Mouse (Mus musculus) R1 (cell line): ENCODE results near the gene Intu.

Experiments
- DNase-seq: peaks from one replicate; pipeline ENCODE4 v3.0.0-alpha.2; 2018; ENCODE audit warnings: low read depth, low spot score

The Intu gene

DNA sequence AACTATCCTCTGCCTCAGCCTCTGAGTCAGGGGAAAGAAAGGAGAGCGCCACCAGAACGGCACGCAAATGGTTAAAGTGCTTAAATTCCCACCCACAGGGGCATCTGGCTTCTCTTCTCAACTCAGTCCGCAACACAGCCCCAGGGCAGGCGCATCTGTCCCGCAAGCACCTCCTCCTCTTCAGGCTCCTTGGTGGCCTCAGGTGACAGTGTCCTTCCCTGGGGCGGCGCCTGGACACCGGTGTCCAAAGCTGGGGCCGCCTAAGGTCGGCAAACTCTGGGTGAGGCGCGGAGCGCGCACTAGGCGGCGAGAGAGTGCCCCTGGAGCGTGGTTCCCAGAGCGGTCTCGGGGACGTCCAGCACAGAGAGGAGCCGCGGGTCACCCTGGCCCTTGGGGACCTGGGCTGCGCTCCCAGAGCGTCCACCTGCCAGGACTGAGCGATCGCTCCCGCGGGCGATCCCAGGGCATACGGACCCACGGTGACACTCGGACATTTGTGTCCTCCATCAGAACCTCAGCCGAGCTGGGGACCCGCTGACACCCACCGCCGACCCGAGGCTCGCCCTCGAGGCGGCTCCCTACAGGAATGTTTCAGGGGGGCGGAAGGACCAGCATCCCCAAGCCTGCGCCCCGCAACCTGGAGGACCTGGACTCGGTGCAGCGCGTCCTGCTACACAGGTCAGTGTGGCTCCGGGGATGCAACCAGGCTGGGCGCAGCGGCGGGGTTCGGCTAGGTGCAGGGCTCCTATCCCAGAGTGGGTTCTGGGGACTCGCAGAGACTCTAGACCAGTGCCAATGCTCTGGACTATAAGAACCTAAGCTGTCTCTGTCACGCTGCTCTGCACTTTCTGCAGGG is at the start of gene Intu:
Gene Intu (plus strand): TSS at position 1 of the 856 bp plus-strand sequence.
- DNase-seq = peak; percentile 37

DNA sequence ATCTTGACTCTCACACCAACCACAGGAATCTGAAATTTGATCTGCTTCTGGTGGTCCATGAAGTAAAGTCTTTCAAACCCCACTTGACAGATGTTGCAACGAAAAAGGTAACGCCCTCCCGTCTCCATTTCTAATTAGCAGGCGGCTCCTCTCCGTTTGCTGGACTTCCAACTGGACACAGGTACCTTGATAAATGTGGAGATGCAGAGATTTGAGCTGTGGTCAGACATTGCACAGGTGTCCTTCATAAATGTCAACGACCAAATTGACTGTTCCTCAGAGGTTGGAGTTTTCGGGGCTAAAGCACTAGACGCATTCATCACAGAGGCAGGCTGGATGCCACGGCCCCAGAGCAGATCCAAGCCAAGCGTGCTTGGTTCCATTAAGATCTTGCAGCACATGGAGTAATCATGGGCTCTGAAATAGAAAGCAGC is 47.8 kb upstream of the Intu start:
- no peak for DNase-seq

DNA sequence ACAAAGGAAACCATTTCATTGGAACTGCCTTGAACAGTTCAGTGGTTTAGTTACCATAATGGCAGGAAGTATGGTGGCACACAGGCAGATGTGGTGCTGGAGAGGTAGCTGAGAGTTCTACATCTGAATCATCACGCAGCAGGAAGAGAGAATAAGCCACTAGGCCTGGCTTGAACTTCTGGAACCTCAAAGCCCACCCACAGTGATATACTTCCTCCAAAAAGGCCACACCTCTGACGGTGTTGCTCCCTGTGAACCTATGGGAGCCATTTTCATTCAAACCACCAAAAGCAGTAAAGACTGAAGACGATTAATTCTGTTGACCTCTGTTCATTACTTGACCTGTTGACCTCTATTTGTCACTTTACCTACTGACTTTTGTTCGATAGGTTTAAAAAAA is 43.7 kb upstream of the Intu start:
- DNase-seq = peak; percentile 91

DNA sequence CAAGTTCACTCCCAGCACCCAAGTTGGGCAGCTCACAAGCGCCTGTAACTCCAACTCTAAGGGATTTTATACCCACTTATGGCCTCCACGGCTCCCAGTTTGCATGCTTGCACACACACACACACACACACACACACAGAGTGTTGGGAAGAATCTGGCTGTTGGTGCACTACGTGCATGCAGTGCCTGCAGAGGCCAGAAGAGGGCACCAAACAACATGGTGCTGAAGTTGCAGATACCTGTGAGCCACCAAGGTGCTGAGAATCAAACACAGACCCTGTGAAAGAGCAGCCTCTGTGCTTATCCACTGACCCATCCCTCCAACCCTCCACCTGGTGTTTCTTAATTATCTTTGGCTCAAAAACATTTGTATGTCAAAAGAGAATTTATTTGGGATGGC is 39.3 kb upstream of the Intu start:
- DNase-seq = peak; percentile 63

DNA sequence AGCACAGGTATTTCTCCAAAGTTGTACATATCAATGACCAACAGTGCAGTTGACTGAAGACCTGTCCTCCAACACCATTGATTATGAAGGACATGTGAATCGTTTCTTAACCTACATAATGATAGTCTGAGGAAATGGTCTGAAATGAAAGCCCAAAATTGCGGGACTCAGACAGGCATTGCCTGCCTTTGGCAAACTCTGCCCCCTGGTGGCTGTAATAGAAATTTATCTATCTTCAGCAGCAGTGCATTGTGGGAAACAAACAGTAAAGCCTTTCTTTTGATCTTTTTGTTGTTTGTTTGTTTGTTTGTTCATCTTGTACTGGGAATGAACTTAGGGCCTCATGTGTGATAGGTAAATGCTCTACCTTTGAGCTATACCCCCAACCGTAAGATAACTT is 32.2 kb upstream of the Intu start:
- peak; percentile 62 for DNase-seq

DNA sequence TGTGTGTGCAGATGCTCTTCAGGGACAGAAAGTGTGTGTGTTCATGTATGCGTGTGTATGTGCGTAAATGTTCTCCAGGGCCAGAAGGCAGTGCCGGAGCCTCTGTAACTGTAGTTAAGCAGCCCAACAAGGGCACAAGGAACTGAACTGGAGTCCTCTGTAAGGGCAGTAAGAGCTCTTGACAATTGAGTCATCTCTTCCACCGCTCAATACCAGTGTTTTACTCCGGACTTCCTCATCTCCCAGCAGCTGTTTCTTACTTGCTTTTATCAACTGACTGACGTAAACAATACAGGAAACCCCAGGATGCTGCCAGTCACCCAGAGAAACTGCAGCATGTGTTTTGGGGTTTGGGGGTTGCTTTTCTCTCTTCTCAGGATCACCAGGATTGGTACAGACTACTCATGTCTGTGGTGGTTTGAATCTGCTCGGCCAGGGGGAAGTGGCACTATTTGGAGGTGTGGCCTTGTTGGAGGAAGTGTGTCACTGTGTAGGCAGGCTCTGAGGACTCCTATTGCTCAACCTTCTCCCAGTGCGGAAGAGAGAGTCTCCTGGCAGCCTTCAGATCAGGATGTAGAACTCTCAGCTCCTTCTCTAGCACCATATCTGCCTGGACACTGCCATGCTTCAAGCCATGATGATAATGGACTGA is 30.8 kb upstream of the Intu start:
- DNase-seq = no peak

DNA sequence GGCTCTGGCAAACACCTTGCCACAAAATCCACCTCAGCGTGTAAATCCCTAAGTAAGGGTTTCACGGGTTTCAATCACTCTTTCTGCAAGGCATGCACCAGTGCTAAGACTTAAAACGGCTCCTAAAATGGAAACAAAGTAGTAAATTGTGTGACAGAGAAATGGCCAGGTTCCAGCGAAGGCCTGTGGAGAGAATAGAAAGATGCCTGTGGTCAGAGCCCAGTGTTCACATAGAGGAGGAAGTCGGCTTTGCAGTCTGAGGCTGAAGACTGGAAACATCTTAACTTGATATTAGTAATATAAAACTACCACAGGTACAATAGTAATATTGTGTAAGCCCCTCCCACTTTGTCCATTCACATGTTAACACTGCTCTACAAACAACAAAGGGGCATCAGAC is 26.7 kb upstream of the Intu start:
- DNase-seq = no peak

DNA sequence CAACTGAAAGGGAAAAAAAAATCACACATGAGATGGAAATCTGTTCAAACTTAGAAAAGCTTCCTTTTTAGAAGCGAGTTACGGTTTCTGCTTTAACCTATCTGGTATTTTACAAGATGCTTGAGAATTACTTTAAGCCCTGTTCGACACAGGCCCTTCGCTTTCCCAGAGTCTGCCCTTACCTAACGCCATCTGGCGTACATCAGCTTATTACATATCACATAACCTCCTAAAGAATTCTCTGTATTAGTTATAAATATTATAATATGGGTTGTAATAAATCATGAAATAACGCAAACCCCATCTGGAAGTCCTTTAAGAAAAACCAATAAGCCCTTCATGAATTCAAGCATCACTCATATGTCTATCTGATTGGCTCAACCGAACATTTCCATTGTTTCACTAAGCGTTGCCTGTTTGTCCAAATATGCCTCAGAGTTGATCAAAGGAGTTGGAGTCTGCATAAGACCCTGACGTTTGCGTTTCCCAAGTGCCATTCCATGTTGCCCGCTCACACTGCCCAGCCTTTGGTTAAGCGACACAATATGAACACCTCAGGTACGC is 25.6 kb upstream of the Intu start:
- no peak for DNase-seq

DNA sequence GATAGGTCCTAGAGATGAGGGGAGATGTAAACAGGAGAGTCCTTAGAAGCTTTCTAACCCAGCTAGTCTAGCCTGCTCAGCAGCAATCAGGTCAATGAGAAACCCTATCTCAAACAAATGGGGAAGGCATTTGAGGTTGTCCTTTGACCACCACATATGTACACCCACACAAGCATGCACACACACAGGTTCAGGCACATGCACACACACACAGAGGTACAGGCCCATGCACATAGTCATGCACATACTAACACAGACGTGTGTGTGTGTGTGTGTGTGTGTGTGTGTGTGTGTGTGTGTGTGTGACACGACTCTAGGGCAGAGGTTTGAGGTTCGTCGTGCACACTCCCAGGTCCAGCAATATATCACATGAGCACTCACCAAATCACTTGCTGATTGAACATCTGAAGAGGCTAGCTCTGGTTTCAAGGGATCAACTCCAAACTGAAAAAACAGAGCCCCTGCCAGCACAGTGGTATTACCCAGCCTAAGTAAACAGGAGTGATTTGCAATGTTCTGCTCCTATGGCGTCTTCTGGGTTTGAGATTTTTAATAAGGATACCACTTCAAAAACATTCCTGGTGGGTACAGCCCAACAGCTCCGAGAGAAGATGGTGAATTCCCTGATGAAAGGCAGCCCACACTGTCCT is 22.0 kb upstream of the Intu start:
- no peak for DNase-seq

DNA sequence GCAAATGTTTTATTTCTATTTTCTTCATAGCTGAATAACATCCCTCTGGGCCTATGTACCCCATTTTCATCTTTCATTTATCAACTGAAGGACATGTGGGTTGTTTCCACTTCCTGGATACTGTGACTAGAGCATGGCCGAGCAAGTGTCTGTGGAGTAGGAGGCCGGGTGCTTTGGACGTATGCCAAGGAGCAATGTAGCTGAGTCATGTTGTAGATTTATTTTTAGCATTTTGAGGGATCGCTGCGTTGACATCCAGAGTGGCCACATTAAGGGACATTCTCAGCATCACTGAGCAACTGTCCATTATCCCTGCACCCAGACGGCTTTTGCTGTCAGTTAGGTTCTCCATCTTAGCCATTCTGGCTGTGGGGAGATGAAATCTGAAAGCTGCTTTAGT is 20.5 kb upstream of the Intu start:
- DNase-seq = no peak

DNA sequence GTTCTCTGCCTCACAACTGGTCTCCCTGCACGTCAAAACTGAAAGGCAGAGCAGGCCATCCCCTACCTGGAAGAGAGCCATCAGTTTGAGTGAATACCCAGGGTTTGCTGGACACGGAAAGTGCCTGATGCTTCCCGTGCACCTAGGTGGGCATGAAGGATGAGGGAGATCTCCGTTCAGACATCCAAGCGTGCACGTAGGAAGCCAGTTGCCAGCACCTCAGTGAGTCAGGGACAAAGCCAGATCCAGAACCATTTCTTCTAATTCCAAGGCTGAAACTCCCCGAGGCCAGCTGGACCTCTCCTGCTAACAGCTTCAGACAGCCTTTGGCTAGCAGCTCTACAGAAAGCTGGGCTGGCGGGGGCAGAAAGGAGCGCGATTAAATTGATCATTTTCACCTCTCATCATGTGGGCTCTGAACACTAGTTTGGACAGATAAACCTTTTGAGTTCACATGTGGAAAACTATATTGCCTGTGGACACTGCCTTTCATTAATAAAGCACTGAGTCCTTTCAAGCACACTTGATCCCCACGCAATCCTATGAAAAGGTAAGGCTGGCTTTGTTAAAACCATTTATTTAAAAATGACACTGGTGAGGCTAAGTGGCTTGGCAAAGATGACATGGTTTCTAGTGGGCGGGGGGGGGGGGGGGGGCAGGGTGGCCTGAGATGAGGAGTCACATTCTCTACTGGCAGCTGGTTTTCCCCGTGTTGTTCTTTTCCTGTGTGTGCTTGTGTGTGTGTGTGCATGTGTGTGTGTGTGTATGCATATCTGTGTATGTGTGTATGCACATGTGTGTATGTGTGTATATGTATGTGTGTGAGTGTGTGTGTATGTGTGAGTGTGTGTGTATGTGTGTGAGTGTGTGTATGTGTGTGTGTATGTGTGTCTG is 17.9 kb upstream of the Intu start:
- DNase-seq = no peak

DNA sequence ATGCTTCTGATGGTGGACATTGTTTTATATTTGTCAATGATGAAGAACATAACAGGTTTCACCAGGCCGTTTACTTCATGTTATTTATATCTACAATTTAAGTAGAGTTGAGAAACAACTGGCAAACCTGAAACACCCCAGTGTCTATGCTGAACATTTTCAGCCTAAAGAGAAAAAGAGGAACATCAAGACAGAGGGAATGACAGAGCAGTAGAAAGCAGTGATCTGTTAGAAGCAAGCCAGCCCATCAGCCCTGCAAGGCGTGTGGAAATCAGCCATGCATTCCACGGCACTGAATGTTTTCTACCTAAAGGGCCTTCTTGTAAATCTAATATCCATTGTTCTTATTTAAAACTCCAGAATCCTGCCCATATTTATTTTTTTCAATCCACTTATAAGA is 12.8 kb upstream of the Intu start:
- no peak for DNase-seq

DNA sequence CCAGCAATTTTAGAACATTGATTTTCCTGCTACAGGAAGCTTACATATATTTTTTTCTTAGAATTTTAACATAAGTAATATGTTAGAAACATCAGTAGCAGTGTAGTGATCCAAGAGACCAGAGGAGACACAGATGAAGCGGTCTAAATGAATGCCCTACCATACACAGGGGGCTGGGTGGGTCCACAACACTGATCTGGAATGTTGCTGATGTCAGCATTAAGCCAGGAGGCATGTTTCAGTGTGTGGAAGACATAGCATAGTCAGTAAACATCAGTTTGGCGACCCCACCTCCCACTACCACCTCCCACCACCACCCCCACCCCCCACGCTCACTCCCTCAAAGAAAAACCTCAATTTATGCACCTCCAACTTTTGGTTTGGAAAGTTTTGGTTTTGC is 11.5 kb upstream of the Intu start:
- no peak for DNase-seq

DNA sequence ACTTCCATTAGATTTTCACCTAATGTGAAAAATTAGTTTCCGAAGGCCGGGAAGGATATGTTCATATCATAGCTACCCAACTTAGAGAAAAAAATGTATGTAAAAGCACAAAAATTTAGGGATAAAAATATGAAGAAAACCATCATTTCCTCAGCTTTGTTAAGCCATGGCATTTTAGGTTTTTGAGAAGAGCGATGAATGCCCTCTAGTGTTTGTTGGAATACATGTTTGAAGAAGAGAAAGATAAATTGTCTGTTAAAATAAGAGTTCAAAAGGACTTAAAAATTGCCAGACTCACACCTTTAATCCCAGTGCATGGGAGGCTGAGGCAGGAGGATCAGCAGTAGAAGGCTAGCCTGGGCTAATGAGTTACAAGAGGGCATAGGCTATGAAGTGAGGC is 10.5 kb upstream of the Intu start:
- DNase-seq = no peak

DNA sequence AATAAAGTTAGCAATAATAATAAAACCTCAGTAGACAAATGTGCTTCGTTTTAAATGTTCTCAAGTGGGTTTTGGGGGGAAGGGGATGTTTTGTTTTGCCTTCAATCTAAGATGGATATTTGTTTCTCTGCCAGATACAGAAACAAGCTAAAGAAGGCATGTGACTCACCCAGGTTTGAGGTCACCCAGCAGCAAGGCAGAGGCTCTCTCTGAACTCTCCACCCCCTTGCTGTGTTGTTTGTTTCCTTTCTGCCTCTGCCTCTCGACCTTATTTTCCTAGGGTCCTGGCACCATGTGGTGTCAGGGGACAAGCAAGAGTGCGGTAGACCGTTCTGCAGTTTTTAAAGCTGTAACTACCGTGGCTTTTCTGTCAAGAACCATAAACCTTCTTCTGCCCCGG is 8.6 kb upstream of the Intu start:
- DNase-seq = no peak

DNA sequence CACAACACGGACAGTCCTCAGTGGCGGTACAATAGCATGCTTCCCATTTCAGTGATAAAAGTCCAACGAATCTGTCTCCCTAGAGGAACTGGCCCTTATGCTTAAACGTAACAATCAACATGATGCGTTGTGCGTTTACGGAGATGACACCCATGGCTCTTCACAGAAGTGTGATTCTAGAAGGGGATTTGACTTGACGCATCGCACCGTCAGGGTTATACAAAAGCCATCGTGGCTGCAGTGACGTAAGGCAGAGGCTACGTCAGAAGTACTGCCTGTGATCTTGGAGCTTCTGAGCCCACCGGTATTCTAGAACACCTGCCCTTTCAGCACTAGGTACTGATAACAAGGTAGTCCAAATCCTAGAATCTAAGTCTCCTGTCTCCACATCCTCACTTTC is 8.2 kb upstream of the Intu start:
- DNase-seq = no peak

DNA sequence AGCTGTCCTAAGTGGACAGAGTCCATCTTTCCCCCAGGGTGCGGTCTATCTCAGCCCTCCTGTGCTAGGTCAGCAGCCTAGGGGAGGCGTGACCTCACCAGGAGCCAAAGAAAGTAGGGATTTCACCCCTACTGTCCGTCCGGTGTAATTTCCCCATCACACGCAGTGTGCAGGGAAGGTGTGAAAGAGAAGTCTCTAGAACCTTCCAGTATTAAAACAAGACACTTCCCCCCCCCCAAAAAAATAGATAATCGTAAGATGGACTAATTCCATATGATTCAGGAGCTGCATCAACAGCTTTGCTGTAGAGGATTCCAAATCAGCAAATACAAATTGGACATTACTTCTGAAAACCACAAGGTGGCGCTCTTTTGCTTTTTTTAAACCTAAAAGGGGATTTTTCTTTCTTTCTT is 7.7 kb upstream of the Intu start:
- peak; percentile 28 for DNase-seq

DNA sequence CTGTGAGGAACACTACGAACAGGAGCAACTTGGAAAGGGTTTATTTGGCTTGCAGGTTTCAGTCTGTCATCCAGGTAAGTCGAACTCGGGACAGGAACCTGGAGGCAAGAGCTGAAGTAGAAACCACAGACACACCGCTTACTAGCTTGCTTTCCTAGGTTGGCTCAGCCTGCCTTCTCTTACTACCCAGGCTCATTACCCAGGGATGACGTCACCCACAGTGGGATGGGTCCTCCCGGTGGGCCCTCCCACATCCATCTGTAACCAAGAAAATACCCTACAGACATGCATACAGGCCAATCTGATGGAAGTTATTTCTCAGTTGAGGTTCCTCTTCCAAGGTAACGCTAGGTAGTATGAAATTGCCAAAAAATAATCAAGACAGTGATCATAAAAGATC is 6.2 kb upstream of the Intu start:
- peak; percentile 44 for DNase-seq

DNA sequence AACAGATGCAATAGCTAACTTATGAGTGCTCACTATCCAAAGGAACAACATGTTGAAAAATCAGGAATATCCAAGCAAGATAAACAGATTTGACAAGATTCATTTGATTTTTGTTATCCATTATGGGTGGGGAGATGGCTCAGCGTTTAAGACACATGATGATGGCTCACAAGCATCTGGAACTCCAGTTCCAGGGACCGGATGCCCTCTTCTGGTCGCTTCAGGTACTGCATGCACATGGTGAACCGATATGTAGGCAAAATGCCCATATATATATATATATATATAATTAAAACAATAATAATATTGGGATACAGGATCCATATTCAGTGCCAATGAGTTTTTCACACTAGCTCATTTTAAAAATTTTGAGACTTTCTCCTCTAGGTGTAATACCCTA is 5.7 kb upstream of the Intu start:
- peak; percentile 72 for DNase-seq

DNA sequence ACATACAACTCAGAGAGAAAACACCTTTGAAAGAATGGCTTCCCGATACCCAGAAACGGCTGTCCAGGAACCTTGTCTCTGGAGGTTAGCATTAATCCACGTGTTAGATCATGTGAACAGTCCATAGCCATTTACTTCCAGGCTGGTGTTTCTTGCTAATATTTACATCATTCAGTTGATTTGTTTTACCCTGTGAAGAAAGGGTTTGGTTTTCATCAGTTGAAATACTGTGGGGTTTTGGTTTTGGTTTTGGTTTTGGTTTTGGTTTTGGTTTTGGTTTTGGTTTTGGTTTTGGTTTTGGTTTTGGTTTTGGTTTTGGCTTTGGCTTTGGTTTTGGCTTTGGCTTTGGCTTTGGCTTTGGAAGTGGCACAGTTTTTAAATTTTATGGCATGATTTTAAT is 5.0 kb upstream of the Intu start:
- DNase-seq = no peak

DNA sequence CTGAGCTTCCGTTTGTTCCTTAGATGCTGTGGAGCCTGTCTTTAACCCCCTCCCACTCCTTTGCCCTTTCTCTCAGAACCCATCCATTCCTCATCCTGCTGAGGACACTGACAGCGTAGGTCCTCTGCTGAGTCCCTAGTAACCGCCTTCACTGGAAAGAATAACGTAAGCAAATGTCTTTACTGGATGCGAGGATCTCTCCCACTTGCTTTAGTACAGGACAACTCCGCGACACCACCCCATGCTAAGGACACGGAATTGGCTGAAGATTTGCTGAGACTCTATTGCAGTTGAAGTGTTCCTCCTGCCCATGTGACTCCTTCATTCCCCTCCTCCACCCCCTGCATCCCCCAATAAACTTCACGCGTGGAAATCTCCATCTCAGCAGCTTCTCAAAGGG is 3.9 kb upstream of the Intu start:
- DNase-seq = no peak
